Mouse (Mus musculus): ENCODE results near the gene Fam3b.

GRCm38 (mm10) chr16:97504793-97505192, 9.8 kb downstream of the Fam3b start:
- TF ChIP-seq CTCF (IDR thresholded peaks at IDR 0.05 in 2 of 3, conservative IDR thresholded peaks at IDR 0.05 in 1 of 3; ENCODE audit: control insufficient read depth in 1 of 3, insufficient read depth in 1 of 3, low read depth in 2 of 3, low read length in 3 of 3, poor library complexity in 1 of 3, severe bottlenecking in 1 of 3) (no peak), USF1 (IDR thresholded peaks at IDR 0.05; ENCODE audit: low read depth, low read length) (no peak)
